32 mouse cellular contexts compared by ENCODE assay signal in the genomic region with DNA sequence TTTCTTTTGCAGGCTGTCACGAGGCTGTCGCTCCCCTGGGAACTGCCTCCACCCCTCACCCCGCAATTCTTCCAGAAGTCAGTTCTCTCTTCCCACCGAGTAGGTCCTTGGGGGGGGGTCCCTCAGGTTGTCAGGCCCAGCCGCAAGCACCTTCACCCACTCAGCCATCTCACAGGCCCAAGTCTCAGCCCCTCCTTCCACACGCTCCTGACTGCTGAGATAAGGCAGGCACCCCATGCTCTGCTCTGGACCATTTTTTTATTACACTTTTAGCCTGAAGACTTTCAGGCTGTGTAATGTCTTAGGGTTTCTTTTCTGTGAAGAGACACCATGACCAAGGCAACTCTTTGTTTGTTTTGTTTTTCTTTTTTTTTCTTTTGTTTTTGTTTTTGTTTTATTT. TPM values are rescaled to one million over a fixed set of nuclear protein-coding genes. Genes with fewer than 3 reads are reported as not detected.
DNase-seq lines count a peak whose midpoint lies in the region; ATAC-seq and TF ChIP-seq lines count a peak whose summit lies in the region.
"Had no signal": no experiment of that assay in that cellular context is flagged by ENCODE, and none has a peak within 500 bp of the region (broad histone marks: within the 10 kb centered on the region; RNA-seq: fewer than 3 reads in every experiment).

No protein-coding gene starts in this region.

- H3K9ac ChIP-seq in liver, postnatal 0 days (replicated peaks) = no peak overlapping the region
- H3K9ac ChIP-seq in liver, embryonic 12.5 days = no peak overlapping the region
- H3K9ac ChIP-seq: embryonic facial prominence, embryonic 12.5 days; forebrain, embryonic 15.5 days; heart, embryonic 12.5 days; hindbrain, embryonic 14.5 days had no signal

- peaks cover 49% of the 10 kb centered on the region for H3K36me3 ChIP-seq in liver, postnatal 0 days (replicated peaks; ENCODE audit: insufficient read depth, low read length)
- peaks cover 27% of the 10 kb centered on the region for H3K36me3 ChIP-seq in limb, embryonic 10.5 days
- H3K36me3 ChIP-seq in liver, embryonic 12.5 days = peaks cover 22% of the 10 kb centered on the region

- no peaks in the 10 kb centered on the region for H3K27me3 ChIP-seq in liver, postnatal 0 days (ENCODE audit: insufficient read depth, low read length)
- no peaks in the 10 kb centered on the region for H3K27me3 ChIP-seq in limb, embryonic 10.5 days (ENCODE audit: low read depth, poor library complexity, severe bottlenecking)
- H3K27me3 ChIP-seq in liver, embryonic 12.5 days (replicated peaks) = no peaks in the 10 kb centered on the region
- H3K27me3 ChIP-seq: embryonic facial prominence, embryonic 12.5 days; forebrain, embryonic 15.5 days; heart, embryonic 12.5 days; neural tube, embryonic 13.5 days had no signal

- H3K27ac ChIP-seq in liver, postnatal 0 days (ENCODE audit: low read depth) = no peak overlapping the region
- H3K27ac ChIP-seq in limb, embryonic 10.5 days = 0 out of 2 replicates have a peak overlapping the region, but pooled peaks have one; percentile 26
- H3K27ac ChIP-seq in liver, embryonic 12.5 days = peak overlapping the region; percentile 64
- H3K27ac ChIP-seq: embryonic facial prominence, embryonic 12.5 days; forebrain, embryonic 15.5 days; hindbrain, embryonic 14.5 days; neural tube, embryonic 13.5 days; stomach, postnatal 0 days had no signal

- TF ChIP-seq EP300 in liver, postnatal 0 days (IDR thresholded peaks at IDR 0.05; ENCODE audit: low read depth) = no peak

- H3K9me3 ChIP-seq in liver, postnatal 0 days (ENCODE audit: low read length) = no peaks in the 10 kb centered on the region
- no peaks in the 10 kb centered on the region for H3K9me3 ChIP-seq in limb, embryonic 10.5 days (replicated peaks)
- no peaks in the 10 kb centered on the region for H3K9me3 ChIP-seq in liver, embryonic 12.5 days (replicated peaks)
- H3K9me3 ChIP-seq: embryonic facial prominence, embryonic 12.5 days; forebrain, embryonic 15.5 days; heart, embryonic 12.5 days; neural tube, embryonic 13.5 days had no signal

- H3K4me1 ChIP-seq in liver, postnatal 0 days (ENCODE audit: insufficient read depth) = peaks cover 52% of the 10 kb centered on the region
- peaks cover 75% of the 10 kb centered on the region for H3K4me1 ChIP-seq in limb, embryonic 10.5 days
- H3K4me1 ChIP-seq in liver, embryonic 12.5 days = peaks cover 90% of the 10 kb centered on the region

- peak; percentile 50 for DNase-seq in liver
- DNase-seq in liver, postnatal 0 days = no peak
- no peak for DNase-seq in limb, embryonic 10.5 days (ENCODE audit: low spot score)
- DNase-seq in layer of hippocampus, adult 8-10 months (ENCODE audit: low spot score in 2 of 2) = no peak
- DNase-seq: B cell, adult 2 months; cerebellum, adult 11 months; cerebellum, adult 9-10 months; cerebellum, postnatal 36 days; embryo, embryonic 11 days; gastrocnemius, postnatal 10 days; heart, postnatal 4 days; kidney, adult 18-20 months; kidney, postnatal 36 days; lung, adult 18-20 months; lung, postnatal 4 days; right cerebral cortex, postnatal 4 days; thymus, adult 18-20 months; thymus, postnatal 25 days had no signal

- TF ChIP-seq CTCF in liver, postnatal 0 days (IDR thresholded peaks at IDR 0.05; ENCODE audit: low read depth) = no peak

- ATAC-seq in liver, postnatal 0 days = no peak
- peak; percentile 67; the same call in 1 of the 2 replicates for ATAC-seq in liver, embryonic 12.5 days
- ATAC-seq in megakaryocyte progenitor cell, adult 5-6 weeks (replicated peaks; ENCODE audit: poor library complexity) = peak; percentile 50; the same call in 1 of the 2 replicates
- ATAC-seq in inflammation-experienced regulatory T-cells, adult 6 months = no peak
- ATAC-seq: forebrain, embryonic 15.5 days; lung, postnatal 0 days had no signal

- H3K4me2 ChIP-seq in liver, postnatal 0 days (ENCODE audit: low read depth, low read length) = no peak overlapping the region
- no peak overlapping the region for H3K4me2 ChIP-seq in liver, embryonic 12.5 days
- H3K4me2 ChIP-seq: embryonic facial prominence, embryonic 12.5 days; forebrain, embryonic 15.5 days; heart, embryonic 12.5 days; hindbrain, embryonic 14.5 days; neural tube, embryonic 13.5 days had no signal

- 72% methylated on average over 6 of the region's 6 CpGs for WGBS in liver, postnatal 0 days (ENCODE audit: insufficient replicate concordance)
- WGBS in limb, embryonic 10.5 days = 60% methylated on average over 6 of the region's 6 CpGs
- 52% methylated on average over 6 of the region's 6 CpGs for WGBS in liver, embryonic 12.5 days (ENCODE audit: insufficient replicate concordance)

- no peak overlapping the region for H3K4me3 ChIP-seq in liver, postnatal 0 days (ENCODE audit: low read depth, low read length)
- H3K4me3 ChIP-seq in limb, embryonic 10.5 days = no peak overlapping the region
- no peak overlapping the region for H3K4me3 ChIP-seq in liver, embryonic 12.5 days
- H3K4me3 ChIP-seq: embryonic facial prominence, embryonic 12.5 days; forebrain, embryonic 15.5 days; heart, embryonic 12.5 days; neural tube, embryonic 13.5 days had no signal

RNA-seq across cellular contexts. Expression of gene Cyp17a1, which starts 35.4 kb away (rescaled TPM):
- polyA plus RNA-seq in liver, postnatal 0 days (2015; fragmentation: Nextera tagmentation; extraction: Ambion mirVana) = 3.3 and 5.8 TPM in 2 replicates
- polyA plus RNA-seq in limb, embryonic 10.5 days (2016; fragmentation: Nextera tagmentation; extraction: Ambion mirVana) = not detected in 2 replicates
- polyA plus RNA-seq in liver, embryonic 12.5 days (2016; fragmentation: Nextera tagmentation; extraction: Ambion mirVana) = 0.06 TPM in 1 of 2 replicates, not detected in the other
- not detected in 2 replicates for total RNA-seq in megakaryocyte progenitor cell, adult 5-6 weeks (2015)
- total RNA-seq in megakaryocyte progenitor cell, adult 5-6 weeks (2017) = not detected in 2 replicates
- total RNA-seq in layer of hippocampus, adult 8-10 months (2022) = not detected
- under 1 TPM in 1 of 3 experiments, not detected in 2; 0.52 TPM for polyA plus RNA-seq in inflammation-experienced regulatory T-cells, adult 6 months (2017; shearing (Covaris generic))
- total RNA-seq: gastrocnemius, postnatal 10 days; granulocyte monocyte progenitor cell, adult 5-6 weeks; left cerebral cortex, postnatal 10 days had no signal
- polyA plus RNA-seq: forebrain, embryonic 15.5 days; hindbrain, embryonic 14.5 days; intestine, embryonic 14.5 days; limb, embryonic 11.5 days; neural tube, embryonic 13.5 days; stomach, postnatal 0 days had no signal

RNA-seq across cellular contexts. Expression of gene Wbp1l, which starts 38.7 kb away (rescaled TPM):
- polyA plus RNA-seq in liver, postnatal 0 days (2015; fragmentation: Nextera tagmentation; extraction: Ambion mirVana) = 40.4 and 48.8 TPM in 2 replicates
- polyA plus RNA-seq in limb, embryonic 10.5 days (2016; fragmentation: Nextera tagmentation; extraction: Ambion mirVana) = 49.8 and 52.3 TPM in 2 replicates
- 24.4 and 24.9 TPM in 2 replicates for polyA plus RNA-seq in liver, embryonic 12.5 days (2016; fragmentation: Nextera tagmentation; extraction: Ambion mirVana)
- 17.0 and 18.4 TPM in 2 replicates for total RNA-seq in megakaryocyte progenitor cell, adult 5-6 weeks (2015)
- total RNA-seq in megakaryocyte progenitor cell, adult 5-6 weeks (2017) = 23.3 and 25.7 TPM in 2 replicates
- total RNA-seq in layer of hippocampus, adult 8-10 months (2022) = 10 to 100 TPM; 40.2 to 43.3 (median 41.6) TPM
- polyA plus RNA-seq in inflammation-experienced regulatory T-cells, adult 6 months (2017; shearing (Covaris generic)) = 10 to 100 TPM; 16.4 to 19.4 (median 16.5) TPM

RNA-seq across cellular contexts. Expression of gene Borcs7, which starts 52.1 kb away (rescaled TPM):
- 6.6 and 7.1 TPM in 2 replicates for polyA plus RNA-seq in liver, postnatal 0 days (2015; fragmentation: Nextera tagmentation; extraction: Ambion mirVana)
- polyA plus RNA-seq in limb, embryonic 10.5 days (2016; fragmentation: Nextera tagmentation; extraction: Ambion mirVana) = 11.0 and 12.7 TPM in 2 replicates
- polyA plus RNA-seq in liver, embryonic 12.5 days (2016; fragmentation: Nextera tagmentation; extraction: Ambion mirVana) = 7.4 and 7.7 TPM in 2 replicates
- 14.1 TPM in 2 replicates for total RNA-seq in megakaryocyte progenitor cell, adult 5-6 weeks (2015)
- total RNA-seq in megakaryocyte progenitor cell, adult 5-6 weeks (2017) = 4.6 and 6.5 TPM in 2 replicates
- total RNA-seq in layer of hippocampus, adult 8-10 months (2022) = 10 to 100 TPM; 20.2 to 22.6 (median 21.2) TPM
- polyA plus RNA-seq in inflammation-experienced regulatory T-cells, adult 6 months (2017; shearing (Covaris generic)) = 10 to 100 TPM in 1 of 3 experiments, 1 to 10 TPM in 2; 6.0 to 10.8 (median 8.0) TPM

Comparison
In these comparisons a context has a peak if more than half of its experiments do, and no peak if none do; other contexts are left out.
1. ATAC-seq: peak in liver, embryonic 12.5 days (single experiment) and megakaryocyte progenitor cell, adult 5-6 weeks (single experiment); none in liver, postnatal 0 days (single experiment) and inflammation-experienced regulatory T-cells, adult 6 months (single experiment).